Mouse (Mus musculus) R1 (cell line): Measurements from ENCODE around the gene Mlkl.
A peak's percentile ranks its signal among the peaks of the same experiment; 100 is the strongest.

Experiments used
- DNase-seq: peaks from one replicate; pipeline ENCODE4 v3.0.0-alpha.2; 2018; ENCODE audit warnings: low read depth, low spot score

Gene Mlkl

GRCm38 (mm10) chr8:111337890-111338347, at the start of gene Mlkl:
Gene Mlkl (minus strand): TSS chr8:111338177.
- DNase-seq = peak; percentile 83

- DNase-seq = no peak
These were observed 47.9 kb upstream of the Mlkl start for GRCm38 (mm10) chr8:111385915-111386314.

DNA sequence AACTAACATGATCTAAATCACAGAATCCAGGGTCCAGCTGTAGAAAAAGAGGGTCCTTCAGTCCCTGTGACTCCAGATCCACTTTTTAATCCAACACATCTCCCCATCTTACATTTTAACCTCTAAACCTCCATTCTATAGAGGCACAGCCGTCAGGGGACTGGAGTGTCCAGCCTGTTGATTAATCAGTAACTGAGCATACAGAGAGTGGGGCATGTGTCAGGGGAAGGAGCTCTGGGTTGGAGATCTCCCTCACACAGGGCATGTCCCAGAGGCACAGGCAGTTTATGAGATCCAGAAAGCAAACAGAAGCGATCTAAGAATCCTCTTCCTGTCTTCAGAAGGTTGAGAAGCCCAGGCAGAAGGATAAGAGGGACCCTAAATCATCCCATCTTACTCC, 46.7 kb upstream of the Mlkl start:
- DNase-seq = no peak

- no peak for DNase-seq
These were observed 37.2 kb upstream of the Mlkl start for GRCm38 (mm10) chr8:111375192-111375591.

DNA sequence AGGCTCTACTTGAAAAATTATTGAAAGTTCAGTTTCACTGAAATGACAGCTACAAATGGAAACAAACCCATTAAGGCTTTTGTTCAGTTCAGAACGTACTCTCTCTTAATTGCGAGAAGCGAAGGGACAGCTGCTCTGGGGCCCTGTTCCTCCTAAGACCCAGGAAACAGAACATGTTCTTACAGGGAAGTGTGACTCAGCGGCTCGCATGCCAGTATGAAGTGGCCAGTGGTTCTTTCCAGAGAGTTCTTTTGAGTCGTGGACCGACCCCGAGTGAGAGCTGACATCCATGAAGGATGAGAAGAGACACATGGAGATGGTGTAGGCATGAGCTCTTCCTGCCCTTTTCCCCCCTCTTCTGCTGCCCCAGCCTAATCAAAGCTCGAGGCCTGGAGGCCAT, 31.7 kb upstream of the Mlkl start:
- DNase-seq = no peak

DNA sequence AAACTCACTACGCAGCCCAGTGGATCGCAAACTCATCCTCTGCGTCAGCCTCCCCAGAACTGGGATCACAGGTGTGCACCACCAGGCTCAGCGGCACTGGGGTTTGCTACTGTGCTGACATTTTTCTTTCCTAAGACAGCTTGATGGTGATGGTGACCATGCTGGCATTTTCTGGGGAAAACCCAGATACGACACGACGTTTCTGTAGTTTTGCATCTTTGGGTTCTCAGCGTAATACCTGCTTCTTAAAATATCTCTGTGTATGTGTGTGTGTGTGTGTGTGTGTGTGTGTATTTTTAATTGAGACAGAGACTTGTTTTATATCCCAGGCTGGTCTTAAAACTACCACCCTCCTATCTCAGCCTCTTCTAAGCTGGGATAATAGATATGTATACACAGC, 29.4 kb upstream of the Mlkl start:
- no peak for DNase-seq

- DNase-seq = peak; percentile 45
These were observed 28.7 kb upstream of the Mlkl start for GRCm38 (mm10) chr8:111366610-111367234.

- DNase-seq = no peak
These were observed 25.5 kb upstream of the Mlkl start for GRCm38 (mm10) chr8:111363489-111363888.

- DNase-seq = no peak
These were observed 22.7 kb upstream of the Mlkl start for GRCm38 (mm10) chr8:111360579-111361209.

GRCm38 (mm10) chr8:111359936-111360335, 22.0 kb upstream of the Mlkl start:
- DNase-seq = no peak

DNA sequence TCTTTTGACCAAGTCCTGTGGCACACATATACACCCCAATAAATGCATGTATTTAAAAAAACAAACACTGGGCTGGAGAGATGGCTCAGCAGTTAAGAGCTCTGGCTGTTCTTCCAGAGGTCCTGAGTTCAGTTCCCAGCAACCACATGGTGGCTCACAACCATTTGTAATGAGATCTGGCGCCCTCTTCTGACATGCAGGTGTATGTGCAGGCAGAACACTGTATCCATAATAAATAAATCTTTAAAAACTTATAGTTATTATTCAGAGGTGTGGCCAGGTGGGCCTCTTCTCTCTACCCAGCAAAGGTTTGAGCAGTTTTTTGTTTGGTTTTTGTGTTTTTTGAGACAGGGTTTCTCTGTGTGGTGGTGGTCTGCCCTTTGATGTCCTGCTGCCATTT, 20.9 kb upstream of the Mlkl start:
- no peak for DNase-seq

DNA sequence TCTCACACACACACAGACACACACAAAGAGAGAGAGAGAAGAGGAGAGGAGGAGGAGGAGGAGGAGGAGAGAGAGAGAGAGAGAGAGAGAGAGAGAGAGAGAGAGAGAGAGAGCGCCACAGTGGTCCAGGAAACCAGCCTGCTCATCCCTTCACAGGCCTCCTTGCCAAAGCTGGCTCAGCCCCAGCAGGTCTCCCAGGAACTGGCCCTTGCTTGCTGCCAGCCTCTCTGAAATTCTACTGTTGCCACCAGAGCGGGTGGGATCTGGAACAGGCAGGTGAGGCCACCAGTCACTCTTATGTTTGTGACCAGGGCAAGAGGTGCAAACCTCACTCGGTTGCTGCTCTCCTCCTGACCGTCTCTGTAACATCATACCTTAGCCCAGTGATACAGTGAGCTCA, 19.5 kb upstream of the Mlkl start:
- no peak for DNase-seq

DNA sequence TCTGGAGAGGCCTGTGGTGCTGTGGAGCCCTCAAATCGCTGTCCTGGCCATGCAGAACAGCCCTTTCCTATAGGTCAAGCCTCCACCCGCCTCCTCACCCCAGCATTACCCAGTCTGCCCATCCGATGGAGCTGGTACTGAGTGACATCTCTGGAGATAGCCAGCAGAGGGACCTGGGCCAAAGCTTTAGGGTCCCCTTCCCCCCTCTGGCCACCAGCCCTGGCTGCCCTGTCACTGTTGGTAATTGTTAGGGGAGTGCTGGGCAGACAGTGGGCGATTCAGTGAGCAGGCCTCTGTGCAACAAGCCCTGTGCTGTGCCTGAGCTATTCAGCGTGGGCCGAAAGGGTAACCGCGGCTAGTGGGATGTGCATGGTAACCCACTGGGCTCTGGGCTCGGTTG, 15.5 kb upstream of the Mlkl start:
- DNase-seq = no peak

GRCm38 (mm10) chr8:111352289-111352688, 14.3 kb upstream of the Mlkl start:
- DNase-seq = no peak

DNA sequence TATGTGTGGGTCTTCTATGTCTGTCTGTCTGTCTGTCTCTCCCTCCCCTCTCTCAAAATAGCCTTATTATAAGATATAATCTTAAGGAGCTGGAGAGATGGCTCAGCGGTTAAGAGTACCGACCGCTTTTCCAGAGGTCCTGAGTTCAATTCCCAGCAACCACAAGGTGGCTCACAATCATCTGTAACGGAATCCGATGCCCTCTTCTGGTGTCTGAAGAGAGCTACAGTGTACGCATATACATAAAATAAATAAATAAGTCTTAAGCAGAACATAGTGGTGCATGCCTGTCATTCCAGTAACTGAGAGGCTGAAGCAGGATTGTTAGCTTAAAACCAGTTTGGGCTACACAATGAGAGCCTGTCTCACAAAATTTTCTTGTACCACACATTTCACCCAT, 12.6 kb upstream of the Mlkl start:
- peak; percentile 42 for DNase-seq

GRCm38 (mm10) chr8:111343225-111343624, 5.2 kb upstream of the Mlkl start:
- DNase-seq = peak; percentile 66

DNA sequence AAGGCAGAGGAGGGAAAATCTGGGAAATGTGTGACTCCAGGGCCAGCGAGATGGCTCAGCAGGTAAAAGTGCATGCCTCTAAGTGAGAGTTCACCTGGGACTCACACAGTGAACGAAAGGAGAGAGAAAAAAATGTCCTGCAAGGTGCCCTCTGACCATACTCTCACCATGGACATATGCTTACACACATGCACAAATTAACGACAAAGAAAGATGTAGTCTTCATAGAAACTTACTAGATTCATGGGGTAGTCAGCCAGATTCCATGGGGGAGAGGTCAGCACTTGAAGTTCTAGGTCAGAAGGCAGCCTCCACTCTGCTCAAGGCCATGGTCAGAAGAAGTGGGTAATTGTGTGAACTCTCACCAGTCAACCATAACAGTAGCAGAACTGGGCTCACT, 2.2 kb upstream of the Mlkl start:
- no peak for DNase-seq

- no peak for DNase-seq
These were observed 612 bp upstream of the Mlkl start for GRCm38 (mm10) chr8:111338370-111339208.

- DNase-seq = no peak
These were observed 577 bp downstream of the Mlkl start for GRCm38 (mm10) chr8:111337311-111337889.

GRCm38 (mm10) chr8:111336692-111337091, 1.3 kb downstream of the Mlkl start:
- no peak for DNase-seq

- DNase-seq = no peak
These were observed 12.7 kb downstream of the Mlkl start for GRCm38 (mm10) chr8:111325222-111325790.

DNA sequence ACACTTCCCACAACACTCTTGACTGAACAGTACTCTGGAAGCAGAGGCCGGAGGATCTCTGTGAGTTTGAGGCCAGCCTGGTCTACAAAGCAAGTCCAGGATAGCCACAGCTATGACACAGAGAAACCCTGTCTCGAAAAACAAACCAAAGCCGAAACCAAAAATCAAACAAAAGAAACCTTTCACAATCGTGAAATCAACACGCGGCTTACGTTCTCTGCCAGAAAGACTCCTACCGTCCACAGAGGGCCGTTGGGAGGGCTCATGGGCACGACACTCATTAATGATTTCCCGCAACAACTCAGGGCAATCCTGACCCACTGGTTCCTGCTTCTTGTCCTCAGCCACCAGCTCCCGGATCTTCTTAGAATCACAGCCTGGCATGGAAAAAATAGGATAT, 23.2 kb downstream of the Mlkl start:
- DNase-seq = no peak
